Mouse (Mus musculus) heart, postnatal 4 days (tissue): Measurements from ENCODE around the gene Gm5244. TPM values are rescaled to one million over a fixed set of nuclear protein-coding genes. Genes with fewer than 3 reads are reported as not detected.

ENCODE experiments used
- total RNA-seq, 2 experiments: library from RNA; stranded (reverse); gene quantifications; 2 replicates each; pipeline ENCODE4 v1.2.3; 2021

Gm5244 gene
- total RNA-seq, 2 experiments from 2014 or later = not detected

Other genes starting within 250 kb of the Gm5244 start
- gene Gm4952, start 246.7 kb upstream of the Gm5244 start, total RNA-seq = not detected
- gene Glyat, start 213.4 kb upstream of the Gm5244 start, total RNA-seq = not detected
- not detected for gene Olfr1442, start 176.2 kb upstream of the Gm5244 start, total RNA-seq
- not detected for gene Olfr1443, start 168.6 kb upstream of the Gm5244 start, total RNA-seq
- not detected for gene Keg1, start 150.9 kb upstream of the Gm5244 start, total RNA-seq
- 1 to 10 TPM; 3.1 to 3.5 TPM for gene Cntf, start 81.0 kb upstream of the Gm5244 start, total RNA-seq
- gene Zfp91, start 50.6 kb upstream of the Gm5244 start, total RNA-seq = 10 to 100 TPM; 81.2 to 83.3 TPM
- under 1 TPM; 0.67 to 0.90 TPM for gene Lpxn, start 50.5 kb upstream of the Gm5244 start, total RNA-seq
- gene Olfr1444, start 10.6 kb downstream of the Gm5244 start, total RNA-seq = not detected
- gene Olfr1445, start 37.2 kb downstream of the Gm5244 start, total RNA-seq = not detected
- gene Olfr1446, start 46.8 kb downstream of the Gm5244 start, total RNA-seq = not detected
- gene Olfr1447, start 57.1 kb downstream of the Gm5244 start, total RNA-seq = not detected
- not detected for gene Olfr1448, start 77.7 kb downstream of the Gm5244 start, total RNA-seq
- not detected for gene Olfr1449, start 84.2 kb downstream of the Gm5244 start, total RNA-seq
- gene Olfr1450, start 103.6 kb downstream of the Gm5244 start, total RNA-seq = not detected
- gene Olfr1451, start 148.3 kb downstream of the Gm5244 start, total RNA-seq = not detected
- gene Olfr1453, start 181.6 kb downstream of the Gm5244 start, total RNA-seq = not detected
- not detected for gene Olfr1454, start 213.9 kb downstream of the Gm5244 start, total RNA-seq